30 mouse cellular contexts compared by ENCODE assay signal in the genomic region with DNA sequence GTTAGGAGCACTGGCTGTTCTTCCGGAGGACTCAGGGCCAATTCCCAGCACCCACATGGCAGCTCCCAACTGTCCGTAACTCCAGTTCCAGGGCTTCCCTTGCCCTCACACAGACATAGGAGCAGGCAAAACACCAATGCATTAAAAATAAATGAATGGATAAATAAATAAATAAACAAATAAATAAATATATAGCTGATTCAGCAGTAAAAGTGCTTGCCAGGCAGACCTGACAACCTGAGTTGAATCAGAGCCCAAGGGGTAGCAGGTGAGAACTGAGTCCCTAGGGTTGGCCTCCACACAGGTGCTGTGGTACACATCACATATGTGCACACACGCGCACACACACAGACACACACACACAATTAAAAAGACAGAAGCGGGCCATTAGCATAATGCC.
"Had no signal": no experiment of that assay in that cellular context is flagged by ENCODE, and none has a peak within 500 bp of the region (broad histone marks: within the 10 kb centered on the region; RNA-seq: fewer than 3 reads in every experiment).

No protein-coding gene starts in this region.

- H3K9ac ChIP-seq: heart, embryonic 12.5 days; heart, embryonic 13.5 days; heart, embryonic 15.5 days; hindbrain, embryonic 12.5 days; hindbrain, embryonic 13.5 days; hindbrain, embryonic 14.5 days; hindbrain, embryonic 15.5 days; intestine, embryonic 15.5 days; kidney, embryonic 15.5 days had no signal

- H3K4me3 ChIP-seq: heart, embryonic 12.5 days; heart, embryonic 13.5 days; heart, embryonic 15.5 days; hindbrain, embryonic 10.5 days; hindbrain, embryonic 12.5 days; hindbrain, embryonic 13.5 days; hindbrain, embryonic 15.5 days; intestine, embryonic 15.5 days; kidney, embryonic 15.5 days; layer of hippocampus, adult 2 months; left cerebral cortex, adult 2 months had no signal

- H3K4me1 ChIP-seq: heart, embryonic 12.5 days; heart, embryonic 13.5 days; heart, embryonic 15.5 days; hindbrain, embryonic 10.5 days; hindbrain, embryonic 12.5 days; hindbrain, embryonic 13.5 days; hindbrain, embryonic 15.5 days; intestine, embryonic 15.5 days; kidney, embryonic 15.5 days had no signal

- H3K36me3 ChIP-seq: heart, embryonic 12.5 days; heart, embryonic 13.5 days; heart, embryonic 15.5 days; hindbrain, embryonic 10.5 days; hindbrain, embryonic 12.5 days; hindbrain, embryonic 13.5 days; hindbrain, embryonic 15.5 days; intestine, embryonic 15.5 days; kidney, embryonic 15.5 days had no signal

- H3K27me3 ChIP-seq: heart, embryonic 12.5 days; heart, embryonic 13.5 days; heart, embryonic 15.5 days; hindbrain, embryonic 12.5 days; hindbrain, embryonic 13.5 days; hindbrain, embryonic 15.5 days; intestine, embryonic 15.5 days; kidney, embryonic 15.5 days had no signal

- DNase-seq: heart, postnatal 10 days; heart, postnatal 14 days; heart, postnatal 4 days; kidney, adult 11 months; kidney, adult 18-20 months; kidney, adult 2 months; kidney, adult 8-10 months; kidney, adult 9 months; kidney, postnatal 10 days; kidney, postnatal 14 days; kidney, postnatal 25 days; kidney, postnatal 36 days; kidney, postnatal 4 days; layer of hippocampus, adult 9-11 months; layer of hippocampus, postnatal 36 days had no signal

- H3K4me2 ChIP-seq: heart, embryonic 11.5 days; heart, embryonic 12.5 days; heart, embryonic 13.5 days; heart, embryonic 15.5 days; hindbrain, embryonic 12.5 days; hindbrain, embryonic 13.5 days; hindbrain, embryonic 14.5 days; hindbrain, embryonic 15.5 days; intestine, embryonic 15.5 days; kidney, embryonic 15.5 days had no signal

- H3K9me3 ChIP-seq: heart, embryonic 12.5 days; heart, embryonic 13.5 days; heart, embryonic 15.5 days; hindbrain, embryonic 10.5 days; hindbrain, embryonic 12.5 days; hindbrain, embryonic 13.5 days; hindbrain, embryonic 15.5 days; intestine, embryonic 15.5 days; kidney, embryonic 15.5 days had no signal

- H3K27ac ChIP-seq: heart, embryonic 13.5 days; heart, embryonic 15.5 days; hindbrain, embryonic 10.5 days; hindbrain, embryonic 12.5 days; hindbrain, embryonic 13.5 days; hindbrain, embryonic 14.5 days; hindbrain, embryonic 15.5 days; hindbrain, postnatal 0 days; intestine, embryonic 15.5 days; kidney, embryonic 15.5 days; kidney, postnatal 0 days; layer of hippocampus, adult 2 months; left cerebral cortex, adult 2 months had no signal
